Mouse (Mus musculus): ENCODE results near the gene Dpysl5. TPM values are rescaled to one million over a fixed set of nuclear protein-coding genes. Genes with fewer than 3 reads are reported as not detected.
A peak's percentile ranks its signal among the peaks of the same experiment; 100 is the strongest.
"Not testable (repeated sequence)": the region's sequence is repeated elsewhere in the genome, so short reads cannot be mapped to it uniquely, and the experiment has no call there.

The Dpysl5 gene
- total RNA-seq (2014; fragmentation: Nextera tagmentation) (not detected in 2 replicates), total RNA-seq (2017) (not detected in 2 replicates)

DNA sequence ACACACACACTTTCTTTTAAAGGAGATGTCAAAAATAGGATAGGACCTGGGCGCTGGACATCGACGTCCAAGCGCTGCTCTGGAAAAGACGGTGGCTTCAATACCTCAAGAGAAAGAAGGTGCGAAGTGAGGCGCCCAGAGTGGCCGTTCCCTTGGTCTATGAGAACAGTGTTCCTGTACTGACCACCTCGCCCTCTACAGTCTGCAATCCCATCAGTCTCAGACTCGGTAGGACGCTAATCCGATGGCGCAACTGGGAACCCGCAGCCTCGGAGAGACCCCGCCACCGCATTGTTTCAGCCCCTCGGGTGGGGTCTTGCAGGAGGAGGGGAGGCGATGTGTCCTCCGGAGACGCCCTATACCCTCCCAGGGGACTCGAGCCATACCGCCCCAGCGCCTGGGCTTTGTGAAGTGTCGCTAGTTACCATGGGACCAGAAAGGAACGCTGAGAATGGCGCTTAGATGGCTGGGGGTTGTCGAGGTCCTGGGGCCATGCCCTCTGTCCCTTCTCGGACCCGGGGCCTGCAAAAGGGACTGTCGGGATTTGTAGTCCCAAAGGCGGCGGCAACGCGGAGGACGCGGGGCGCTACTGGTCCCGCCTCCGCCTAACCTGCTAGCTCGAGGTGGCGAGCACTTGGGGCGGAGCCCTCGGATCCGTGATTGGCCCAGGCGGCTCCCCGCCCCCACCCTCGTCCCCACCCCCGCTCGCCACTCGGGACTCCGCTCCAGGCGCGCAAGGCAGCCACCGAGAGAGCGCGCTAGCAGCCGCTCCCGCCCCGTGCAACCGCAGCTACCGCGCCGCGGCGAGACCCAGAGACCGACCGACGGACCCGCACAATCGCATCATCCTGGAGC is at the start of gene Dpysl5:
Dpysl5 (plus strand) TSS at position 418 of the 855 bp plus-strand sequence.
- ATAC-seq (replicated peaks; ENCODE audit: low FRiP score, low TSS enrichment, poor library complexity, severe bottlenecking): peak; percentile 71

DNA sequence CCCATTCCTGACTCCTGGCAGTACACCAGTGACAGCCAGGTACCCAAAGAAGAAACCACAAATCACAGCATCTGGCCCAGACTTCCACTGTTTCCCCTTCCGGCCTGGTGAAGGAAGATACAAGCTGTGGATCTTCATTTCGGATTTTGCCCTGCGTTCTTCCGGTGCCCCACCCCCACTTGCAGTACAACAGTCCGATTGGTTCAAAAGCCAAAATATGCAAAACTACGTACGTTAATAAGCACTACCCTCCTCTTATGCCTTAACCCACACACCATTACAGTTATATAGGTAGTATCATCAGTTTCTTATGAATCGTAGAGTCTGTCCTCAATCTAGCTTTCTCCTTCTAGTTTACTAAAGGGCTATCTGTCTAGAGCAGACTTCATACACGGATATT is 46.0 kb upstream of the Dpysl5 start:
- no peak; the same call in 1 of the 2 replicates for ATAC-seq (replicated peaks; ENCODE audit: low FRiP score, low TSS enrichment, poor library complexity, severe bottlenecking)

DNA sequence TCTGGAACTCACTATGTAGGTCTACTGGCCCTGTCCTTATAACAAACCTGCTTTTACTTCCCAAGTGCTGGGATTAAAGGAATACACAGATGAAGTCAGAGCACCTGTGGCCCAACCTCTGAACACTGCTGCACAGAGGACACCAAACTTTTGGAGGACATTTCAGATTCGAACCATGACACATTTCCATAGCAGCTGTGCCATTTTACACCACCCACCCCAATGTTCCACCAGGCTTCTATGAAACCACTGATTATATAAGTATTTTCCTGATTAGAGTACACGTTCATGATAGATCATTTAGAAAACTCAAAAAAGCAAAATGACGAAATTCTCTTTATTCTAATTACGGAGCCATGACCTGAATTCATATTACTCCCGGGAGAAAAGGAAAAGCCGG is 45.4 kb upstream of the Dpysl5 start:
- no peak for ATAC-seq (replicated peaks; ENCODE audit: low FRiP score, low TSS enrichment, poor library complexity, severe bottlenecking)

DNA sequence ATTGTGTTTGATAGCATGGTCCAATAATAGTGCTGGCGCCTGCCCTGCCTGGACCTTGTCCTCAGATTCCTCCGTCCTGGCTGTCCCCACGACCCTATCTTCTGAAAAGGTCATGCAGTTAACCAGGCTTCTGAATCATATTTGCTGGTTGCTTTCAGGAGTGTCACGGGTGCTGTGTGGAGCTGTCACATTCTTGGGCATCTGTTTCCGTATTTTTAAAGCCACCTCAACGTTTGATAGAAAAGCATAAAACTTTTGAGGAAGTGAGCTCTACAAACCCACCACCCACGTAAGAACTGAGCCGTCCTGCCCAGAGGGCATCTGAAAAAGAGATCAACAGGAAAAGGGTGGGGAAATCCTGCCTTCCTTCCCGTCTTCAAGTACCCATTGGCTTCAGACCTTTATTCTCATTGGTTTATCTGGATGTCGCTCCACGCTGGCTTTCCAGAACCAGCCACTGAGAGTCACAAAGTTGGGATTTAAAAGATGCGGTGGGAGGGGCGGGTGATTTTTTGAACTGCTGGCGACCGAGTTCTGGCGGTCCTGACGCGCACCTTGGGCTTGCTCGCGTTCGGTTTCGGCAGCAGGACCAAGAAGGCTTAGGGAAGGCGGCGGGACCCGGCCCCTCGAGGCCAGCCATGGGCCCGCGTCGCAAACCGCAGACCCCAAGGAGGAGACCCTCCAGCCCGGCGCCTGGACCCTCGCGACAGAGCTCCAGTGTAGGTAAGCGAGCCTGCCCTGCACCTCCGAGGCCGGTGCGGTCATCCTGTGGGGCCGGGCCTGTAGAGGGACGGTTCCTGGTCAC is 44.8 kb upstream of the Dpysl5 start, which contains the start of gene Cenpa:
Cenpa (plus strand) TSS at position 387 of the 805 bp plus-strand sequence.
- peak; percentile 92 for ATAC-seq (replicated peaks; ENCODE audit: low FRiP score, low TSS enrichment, poor library complexity, severe bottlenecking)

DNA sequence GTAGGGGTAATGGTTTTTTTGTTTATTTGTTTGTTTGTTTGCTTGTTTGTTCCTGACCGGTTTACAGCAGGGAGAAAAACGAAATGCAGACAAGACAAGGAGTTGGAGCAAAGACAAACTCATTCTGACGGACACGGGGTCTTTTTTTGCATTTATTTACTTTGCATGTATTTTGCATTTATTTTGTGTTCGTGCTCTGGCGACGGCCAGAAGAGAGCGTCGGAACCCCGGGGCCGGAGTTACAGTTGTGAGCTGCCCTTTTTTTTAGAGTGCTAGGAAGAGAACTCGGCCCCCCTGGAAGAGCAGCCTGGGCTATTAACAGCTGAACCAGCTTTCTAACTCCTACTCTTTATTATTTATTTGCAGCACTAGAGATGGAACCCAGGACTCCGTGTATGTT is 44.1 kb upstream of the Dpysl5 start:
- ATAC-seq (replicated peaks; ENCODE audit: low FRiP score, low TSS enrichment, poor library complexity, severe bottlenecking): no peak

DNA sequence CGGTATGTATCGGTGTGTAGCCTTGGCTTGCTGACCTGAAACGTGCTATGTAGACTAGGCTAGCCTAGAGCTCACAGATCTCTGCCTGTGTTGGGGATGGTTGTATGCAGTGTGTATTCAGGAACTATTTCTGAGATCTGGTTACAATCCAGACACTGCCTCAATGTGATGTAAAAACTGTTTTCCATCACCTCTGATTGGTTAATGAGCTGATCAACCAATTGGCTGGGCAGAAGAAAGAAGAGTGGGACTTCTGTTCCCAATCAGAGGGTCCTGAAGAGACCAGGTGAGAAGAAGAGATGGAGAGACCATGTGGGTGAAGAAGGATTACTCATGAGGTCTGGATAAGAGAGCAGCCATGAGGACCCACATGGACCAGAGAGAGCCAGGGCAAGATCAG is 43.7 kb upstream of the Dpysl5 start:
- ATAC-seq (replicated peaks; ENCODE audit: low FRiP score, low TSS enrichment, poor library complexity, severe bottlenecking): no peak

DNA sequence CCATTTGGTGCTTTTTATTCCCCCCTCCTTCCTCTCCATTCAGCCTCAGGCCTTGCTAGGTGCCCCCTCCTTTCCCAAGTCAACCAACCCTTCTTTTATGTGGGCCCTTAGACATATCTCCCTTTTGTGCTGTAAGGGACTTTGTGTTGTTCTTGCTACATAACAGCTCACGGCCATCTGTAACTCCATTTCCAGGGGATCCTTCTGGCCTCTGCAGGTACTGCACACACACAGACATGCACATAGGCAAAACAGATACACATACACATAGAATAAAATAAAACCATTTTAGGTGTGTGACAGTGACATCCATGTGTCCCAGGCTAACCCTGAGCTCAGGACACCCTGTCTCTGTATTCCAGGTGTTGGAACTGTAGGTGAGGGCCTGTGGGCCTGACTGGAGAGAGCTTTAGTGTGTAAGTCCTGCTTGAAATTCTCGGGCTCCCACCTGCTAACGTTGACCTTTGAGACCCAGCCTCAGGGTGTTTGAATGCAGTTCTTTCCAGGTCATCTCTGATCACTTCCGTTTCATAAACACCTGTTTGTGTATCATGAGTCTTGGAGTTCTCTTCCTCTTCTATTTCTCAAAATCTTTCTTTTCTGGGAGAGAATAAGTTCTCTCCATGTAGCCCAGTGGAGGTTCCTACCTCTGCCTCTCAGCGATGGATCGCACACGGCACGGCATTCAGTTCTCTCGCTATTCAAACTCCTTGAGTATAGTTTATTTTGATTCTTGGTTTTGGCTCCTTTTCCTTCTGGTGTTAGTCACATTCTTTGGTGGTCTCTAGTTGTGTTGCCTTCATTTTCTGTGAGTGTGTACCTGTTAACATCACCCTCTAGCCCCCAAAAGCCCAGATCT is 42.5 kb upstream of the Dpysl5 start:
- ATAC-seq (replicated peaks; ENCODE audit: low FRiP score, low TSS enrichment, poor library complexity, severe bottlenecking): 0 out of 2 replicates have a peak, but pooled peaks have one; percentile 24

DNA sequence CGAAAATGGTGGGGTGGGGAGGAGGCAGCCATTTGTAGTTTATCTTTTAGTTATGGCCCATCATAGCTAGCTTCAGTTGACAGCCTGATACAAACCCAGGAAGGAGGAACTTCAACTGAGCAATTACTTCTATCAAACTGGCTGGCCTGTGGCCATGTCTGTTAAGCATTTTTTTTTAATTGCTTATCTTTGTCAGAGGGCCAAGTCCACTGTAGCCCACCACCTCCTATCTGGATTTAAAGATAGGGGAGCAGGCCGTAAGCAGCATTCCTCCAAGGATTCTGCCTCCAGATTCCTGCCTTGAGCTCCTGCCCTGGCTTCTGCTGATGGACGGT is 41.9 kb upstream of the Dpysl5 start:
- ATAC-seq (replicated peaks; ENCODE audit: low FRiP score, low TSS enrichment, poor library complexity, severe bottlenecking): no peak

DNA sequence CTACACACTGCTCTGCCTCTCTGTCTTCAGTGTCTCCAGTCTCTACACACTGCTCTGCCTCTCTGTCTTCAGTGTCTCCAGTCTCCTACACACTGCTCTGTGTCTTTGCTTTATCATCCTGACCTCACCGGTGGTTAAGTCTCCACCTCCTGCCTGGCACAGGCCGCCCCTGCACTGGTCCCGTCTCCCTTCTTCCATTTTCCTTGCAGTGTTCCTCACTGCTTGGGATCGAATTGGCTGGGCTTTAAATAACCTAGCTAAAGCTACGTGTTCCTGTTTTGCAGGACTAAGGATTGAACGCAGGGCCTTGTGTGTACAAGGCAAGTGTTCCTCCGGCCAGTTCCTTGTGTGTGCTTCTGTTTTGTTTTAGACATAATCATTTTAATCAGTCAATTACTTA is 41.3 kb upstream of the Dpysl5 start:
- no peak for ATAC-seq (replicated peaks; ENCODE audit: low FRiP score, low TSS enrichment, poor library complexity, severe bottlenecking)

DNA sequence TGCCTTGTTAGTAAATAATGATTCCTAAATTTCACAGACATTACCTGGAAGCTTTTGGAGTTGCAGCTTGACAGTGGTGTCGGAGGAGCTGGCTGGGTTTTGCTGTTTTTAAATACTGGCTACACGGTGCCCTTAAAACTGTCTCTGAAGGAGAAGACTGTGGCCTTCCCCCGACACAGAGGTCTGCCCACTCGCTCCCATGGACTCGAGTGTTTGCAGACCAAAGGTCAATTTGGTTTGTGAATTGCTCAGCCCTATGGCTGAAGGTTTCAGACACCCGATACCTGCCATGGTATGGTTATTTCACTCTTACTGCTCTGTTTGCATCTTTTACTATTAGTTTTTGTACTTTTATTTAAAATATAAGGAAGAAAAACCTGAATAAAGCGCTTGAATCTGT is 37.4 kb upstream of the Dpysl5 start:
- no peak for ATAC-seq (replicated peaks; ENCODE audit: low FRiP score, low TSS enrichment, poor library complexity, severe bottlenecking)

DNA sequence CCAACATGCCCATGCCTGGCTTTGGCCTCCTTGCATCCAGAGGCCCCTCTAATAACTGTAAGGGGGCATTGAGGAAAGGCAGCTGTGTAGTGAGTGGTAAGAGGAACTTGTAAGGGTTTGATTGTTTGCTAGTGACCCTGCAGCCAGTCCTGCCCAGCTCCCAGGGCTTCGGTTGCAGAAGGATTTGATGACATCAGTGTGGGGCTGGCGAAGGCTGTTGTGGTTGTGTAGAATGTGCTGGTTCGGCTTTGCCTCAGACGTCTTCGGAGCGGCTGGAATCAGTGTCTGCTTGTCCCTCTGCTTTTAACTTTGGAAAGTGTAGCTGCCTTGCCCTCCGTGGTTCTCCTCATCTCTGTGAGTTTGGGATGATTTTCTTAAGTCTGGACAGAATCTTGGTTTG is 34.6 kb upstream of the Dpysl5 start:
- no peak for ATAC-seq (replicated peaks; ENCODE audit: low FRiP score, low TSS enrichment, poor library complexity, severe bottlenecking)

DNA sequence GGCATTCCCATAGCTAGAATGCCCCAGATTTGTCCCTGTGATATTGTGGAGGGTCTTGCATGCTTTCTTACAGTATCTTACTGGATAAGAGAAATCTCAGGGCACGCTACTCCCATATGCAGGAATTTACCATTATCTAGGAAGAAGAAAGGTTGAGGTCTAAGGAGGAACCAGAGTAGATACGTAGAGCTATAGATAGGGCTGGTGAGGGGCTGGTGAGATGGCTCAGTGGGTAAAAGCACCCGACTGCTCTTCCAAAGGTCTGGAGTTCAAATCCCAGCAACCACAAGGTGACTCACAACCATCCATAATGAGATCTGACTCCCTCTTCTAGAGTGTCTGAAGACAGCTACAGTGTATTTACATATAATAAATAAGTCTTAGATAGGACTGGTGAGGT is 33.3 kb upstream of the Dpysl5 start:
- not testable (repeated sequence) for ATAC-seq (replicated peaks; ENCODE audit: low FRiP score, low TSS enrichment, poor library complexity, severe bottlenecking)

DNA sequence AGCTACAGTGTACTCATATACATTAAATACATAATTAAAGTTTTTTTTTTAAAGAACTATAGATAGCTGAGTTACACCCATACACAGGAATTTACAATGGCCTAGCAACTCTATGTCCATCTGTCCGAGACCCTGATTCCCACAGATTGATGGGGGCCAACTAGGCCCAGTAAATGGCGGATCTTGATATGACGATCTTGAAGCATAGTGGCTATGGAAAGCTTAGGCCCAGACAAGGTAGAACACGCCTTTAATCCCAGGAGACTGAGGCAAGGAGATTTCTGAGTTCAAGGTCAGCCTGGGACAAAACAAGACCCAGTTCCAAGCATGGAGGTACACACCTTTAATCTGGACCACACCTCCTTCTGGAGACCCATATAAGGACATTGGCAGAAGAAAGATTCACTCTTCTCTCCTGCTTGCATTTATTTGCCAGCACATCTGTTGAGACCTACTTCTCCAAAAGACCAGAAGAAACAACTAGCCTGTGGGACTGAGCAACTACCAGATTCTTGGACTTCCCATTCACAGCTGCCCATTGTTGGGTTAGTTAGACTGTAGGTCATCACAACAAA is 32.6 kb upstream of the Dpysl5 start:
- ATAC-seq (replicated peaks; ENCODE audit: low FRiP score, low TSS enrichment, poor library complexity, severe bottlenecking): no peak

DNA sequence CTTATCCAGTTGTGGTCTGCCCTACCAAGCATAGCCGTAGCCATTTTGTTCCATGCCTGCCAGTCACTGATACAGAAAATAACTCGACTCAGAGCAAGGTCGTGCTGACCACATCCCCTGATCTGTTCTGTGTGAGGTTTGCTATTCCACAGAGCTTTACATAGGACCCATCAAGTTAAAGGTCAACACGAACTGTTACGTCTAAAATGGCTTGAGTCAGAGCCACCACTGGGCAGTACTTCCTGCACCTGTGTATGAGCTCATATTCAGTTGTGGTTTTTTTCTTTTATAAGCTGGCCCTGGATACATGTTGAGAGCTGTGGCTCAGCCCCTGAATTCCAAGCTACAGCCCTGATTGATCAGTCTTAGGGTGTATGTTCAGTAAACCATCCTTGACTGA is 31.8 kb upstream of the Dpysl5 start:
- no peak for ATAC-seq (replicated peaks; ENCODE audit: low FRiP score, low TSS enrichment, poor library complexity, severe bottlenecking)

DNA sequence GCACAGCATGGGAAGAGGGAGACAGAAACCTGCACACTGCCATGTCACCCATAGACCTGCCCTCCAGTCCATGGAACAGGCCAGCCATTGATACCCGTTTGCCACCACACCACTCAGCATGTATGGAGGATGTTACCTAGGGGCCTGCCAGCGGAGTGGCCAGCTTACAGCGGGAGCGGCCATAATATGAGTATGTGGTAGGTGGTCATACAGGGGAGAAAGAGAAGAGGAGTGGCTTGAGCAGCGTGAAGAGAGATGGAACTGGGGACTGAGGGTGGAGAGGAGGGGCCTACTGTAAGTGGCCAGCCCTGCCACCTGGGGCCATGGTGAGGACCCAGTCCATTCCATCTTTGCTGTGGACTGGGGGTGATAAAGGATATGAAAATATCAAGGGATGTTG is 29.4 kb upstream of the Dpysl5 start:
- no peak for ATAC-seq (replicated peaks; ENCODE audit: low FRiP score, low TSS enrichment, poor library complexity, severe bottlenecking)

DNA sequence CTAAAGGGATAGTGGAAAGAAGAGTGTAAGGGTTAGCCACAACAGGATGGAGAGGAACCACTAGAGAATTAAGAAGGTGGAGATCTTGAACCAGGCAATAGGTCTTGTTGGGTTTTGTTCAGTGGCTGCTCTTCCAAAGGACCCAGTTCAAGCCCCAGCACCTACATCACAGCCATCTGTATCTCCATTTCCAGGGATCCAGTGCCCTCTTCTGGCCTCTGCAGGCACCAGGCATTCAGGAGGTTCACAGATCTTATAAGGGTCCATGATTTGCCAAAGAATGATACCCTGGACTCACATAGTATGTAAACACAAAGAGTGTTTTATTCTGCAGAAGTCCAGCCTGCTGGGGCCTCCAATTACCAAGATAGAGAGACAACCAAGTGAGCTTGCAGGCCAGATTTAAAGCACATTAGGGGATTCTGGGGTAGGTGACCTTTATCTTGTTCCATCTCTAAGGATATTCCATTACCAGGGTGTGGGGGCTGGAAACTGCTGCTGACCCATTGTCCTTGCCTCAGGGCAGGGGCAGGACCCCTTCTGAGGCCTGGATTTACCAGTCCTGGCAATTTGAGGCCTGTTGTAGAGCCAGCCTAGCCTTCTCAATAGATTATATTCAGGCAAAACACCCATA is 28.3 kb upstream of the Dpysl5 start:
- no peak for ATAC-seq (replicated peaks; ENCODE audit: low FRiP score, low TSS enrichment, poor library complexity, severe bottlenecking)

DNA sequence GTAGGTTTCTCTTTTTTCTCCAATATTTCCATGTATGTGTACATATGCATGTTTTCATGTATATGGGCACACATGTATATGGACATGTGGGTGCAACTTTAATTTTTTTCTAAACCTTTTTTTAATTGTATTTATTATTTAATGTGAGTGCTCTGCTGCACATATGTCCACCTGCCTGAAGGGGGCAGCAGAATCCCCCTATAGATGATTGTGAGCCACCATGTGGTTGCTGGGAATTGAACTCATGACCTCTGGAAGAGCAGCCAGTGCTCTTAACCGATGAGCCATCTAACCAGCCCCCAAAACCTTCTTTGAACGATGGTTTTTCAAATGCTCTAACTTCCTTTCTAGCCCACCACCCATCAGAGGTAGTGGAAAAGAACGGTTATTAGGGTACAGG is 27.4 kb upstream of the Dpysl5 start:
- no peak for ATAC-seq (replicated peaks; ENCODE audit: low FRiP score, low TSS enrichment, poor library complexity, severe bottlenecking)

DNA sequence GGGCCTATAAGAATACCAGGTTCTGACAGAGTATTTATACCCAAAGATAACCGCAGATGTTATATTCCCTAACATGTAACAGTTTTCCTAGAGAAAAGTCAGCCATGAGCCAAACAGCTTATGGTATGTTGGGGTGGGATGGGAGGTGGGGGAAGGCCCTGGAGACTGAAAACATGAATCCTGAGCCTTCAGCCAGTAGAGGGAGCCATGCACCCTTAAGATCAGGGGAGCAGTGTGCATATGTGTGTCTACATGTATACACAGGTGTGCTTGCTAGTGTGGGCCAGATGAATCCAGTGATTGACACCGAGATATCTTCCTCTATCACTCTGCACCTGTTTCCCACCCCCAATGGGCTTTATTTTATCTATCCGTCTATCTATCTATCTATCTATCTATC is 24.6 kb upstream of the Dpysl5 start:
- no peak for ATAC-seq (replicated peaks; ENCODE audit: low FRiP score, low TSS enrichment, poor library complexity, severe bottlenecking)

Data from megakaryocyte-erythroid progenitor cell, adult 5-6 weeks (primary cell).